Mouse (Mus musculus): ENCODE data around the gene Tmc8. TPM values are rescaled to one million over a fixed set of nuclear protein-coding genes. Genes with fewer than 3 reads are reported as not detected.
A peak's percentile ranks its signal among the peaks of the same experiment; 100 is the strongest.
"Not testable (repeated sequence)": the region's sequence is repeated elsewhere in the genome, so short reads cannot be mapped to it uniquely, and the experiment has no call there.

Tmc8 gene
- polyA plus RNA-seq, 1 experiment from 2014 or later, result 18.8 TPM

DNA sequence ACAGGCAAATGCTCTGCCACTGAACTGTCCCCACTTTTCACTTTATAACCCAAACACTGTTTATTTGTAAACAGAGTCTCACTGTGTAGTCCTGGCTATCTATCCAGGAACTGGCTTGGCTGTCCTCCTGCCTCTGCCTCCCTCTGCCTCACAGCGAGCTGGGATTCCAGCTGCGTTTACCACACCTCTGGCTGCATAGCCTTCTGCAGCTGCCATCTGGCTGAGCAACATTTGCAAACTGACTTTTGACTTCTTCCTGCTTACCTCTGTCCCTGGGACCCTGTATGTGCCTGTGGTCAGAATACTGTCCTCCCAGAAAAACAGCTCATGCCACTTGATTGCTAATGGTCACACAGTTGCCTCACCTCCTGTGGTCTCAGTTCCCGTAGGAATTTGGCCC, 45.5 kb downstream of the Tmc8 start:
- Histone ChIP-seq H3K9ac (ENCODE audit: low read depth, low read length) (no peak overlapping the region), H3K36me3 (ENCODE audit: control insufficient read depth, insufficient read depth, low read length) (peaks cover 14% of the 10 kb centered on the region), H3K4me3 (ENCODE audit: low read depth, low read length) (no peak overlapping the region; the same call in 1 of the 2 replicates), H3K4me1 (replicated peaks; ENCODE audit: control insufficient read depth, insufficient read depth, low read length) (peaks cover 71% of the 10 kb centered on the region), H3K4me2 (peak overlapping the region; percentile 98), H3K9me3 (ENCODE audit: control insufficient read depth, low read length) (no peaks in the 10 kb centered on the region), H3K27me3 (replicated peaks; ENCODE audit: control insufficient read depth, insufficient read depth, low read length) (no peaks in the 10 kb centered on the region), H3K27ac (ENCODE audit: low read depth, low read length) (no peak overlapping the region)
- ATAC-seq (replicated peaks; ENCODE audit: low FRiP score), result no peak
- 52% methylated on average over 3 of the region's 3 CpGs for WGBS
- no peak for DNase-seq (ENCODE audit: low spot score)

DNA sequence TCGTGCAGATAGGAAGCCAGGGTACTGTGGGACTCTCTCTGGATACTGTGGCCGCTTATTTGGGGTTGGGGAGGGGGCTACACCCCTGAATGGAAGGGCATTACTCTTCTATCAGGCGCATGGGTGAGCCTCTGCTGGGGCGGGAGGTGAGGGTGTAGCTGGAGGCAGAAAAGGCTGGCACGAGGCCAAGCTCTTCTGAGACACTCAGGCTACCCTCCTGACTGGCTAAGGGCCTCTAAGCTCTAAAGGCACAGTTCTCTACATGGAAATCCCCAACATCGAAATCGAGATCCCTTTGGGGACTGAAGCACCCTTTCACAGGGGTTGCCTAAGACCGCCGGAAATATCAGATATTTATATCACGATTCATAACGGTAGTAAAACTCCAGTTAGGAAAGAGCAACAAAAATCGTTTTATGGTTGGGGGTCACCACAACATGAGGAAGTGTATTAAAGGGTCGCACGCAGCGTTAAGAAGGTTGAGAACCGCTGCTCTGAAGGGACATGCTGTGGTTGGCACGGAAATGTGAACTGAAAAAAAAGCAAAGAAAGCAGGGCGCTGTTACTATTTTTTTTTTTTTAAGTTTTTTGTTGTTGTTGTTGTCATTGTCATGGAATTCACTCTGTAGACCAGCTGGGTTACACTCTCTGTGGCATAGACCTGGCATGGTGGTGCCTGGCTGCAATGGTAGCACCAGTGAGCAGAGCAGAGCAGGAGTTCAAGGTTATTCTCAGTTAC, 46.4 kb downstream of the Tmc8 start:
- Histone ChIP-seq H3K27ac (ENCODE audit: low read depth, low read length) (peak overlapping the region; percentile 87), H3K4me1 (replicated peaks; ENCODE audit: control insufficient read depth, insufficient read depth, low read length) (peaks cover 68% of the 10 kb centered on the region), H3K36me3 (ENCODE audit: control insufficient read depth, insufficient read depth, low read length) (peaks cover 4% of the 10 kb centered on the region), H3K9me3 (ENCODE audit: control insufficient read depth, low read length) (no peaks in the 10 kb centered on the region), H3K4me3 (ENCODE audit: low read depth, low read length) (no peak overlapping the region), H3K27me3 (replicated peaks; ENCODE audit: control insufficient read depth, insufficient read depth, low read length) (no peaks in the 10 kb centered on the region), H3K4me2 (peak overlapping the region; percentile 46), H3K9ac (ENCODE audit: low read depth, low read length) (no peak overlapping the region)
- ATAC-seq (replicated peaks; ENCODE audit: low FRiP score), result no peak
- no peak for DNase-seq (ENCODE audit: low spot score)
- WGBS, result 64% methylated on average over 18 of the region's 18 CpGs

- DNase-seq (ENCODE audit: low spot score), result peak; percentile 59
- H3K36me3 ChIP-seq (ENCODE audit: control insufficient read depth, insufficient read depth, low read length), result no peaks in the 10 kb centered on the region
- H3K9ac ChIP-seq (ENCODE audit: low read depth, low read length), result no peak overlapping the region
- H3K4me2 ChIP-seq, result peak overlapping the region; percentile 46
- H3K27me3 ChIP-seq (replicated peaks; ENCODE audit: control insufficient read depth, insufficient read depth, low read length), result no peaks in the 10 kb centered on the region
- H3K4me1 ChIP-seq (replicated peaks; ENCODE audit: control insufficient read depth, insufficient read depth, low read length), result peaks cover 64% of the 10 kb centered on the region
- peak; percentile 53 for ATAC-seq (replicated peaks; ENCODE audit: low FRiP score)
- H3K9me3 ChIP-seq (ENCODE audit: control insufficient read depth, low read length), result no peaks in the 10 kb centered on the region
- peak overlapping the region; percentile 87 for H3K27ac ChIP-seq (ENCODE audit: low read depth, low read length)
- 13% methylated on average over 9 of the region's 9 CpGs for WGBS
- no peak overlapping the region for H3K4me3 ChIP-seq (ENCODE audit: low read depth, low read length)
These were observed 47.2 kb downstream of the Tmc8 start for GRCm38 (mm10) chr11:117828888-117829604.

DNA sequence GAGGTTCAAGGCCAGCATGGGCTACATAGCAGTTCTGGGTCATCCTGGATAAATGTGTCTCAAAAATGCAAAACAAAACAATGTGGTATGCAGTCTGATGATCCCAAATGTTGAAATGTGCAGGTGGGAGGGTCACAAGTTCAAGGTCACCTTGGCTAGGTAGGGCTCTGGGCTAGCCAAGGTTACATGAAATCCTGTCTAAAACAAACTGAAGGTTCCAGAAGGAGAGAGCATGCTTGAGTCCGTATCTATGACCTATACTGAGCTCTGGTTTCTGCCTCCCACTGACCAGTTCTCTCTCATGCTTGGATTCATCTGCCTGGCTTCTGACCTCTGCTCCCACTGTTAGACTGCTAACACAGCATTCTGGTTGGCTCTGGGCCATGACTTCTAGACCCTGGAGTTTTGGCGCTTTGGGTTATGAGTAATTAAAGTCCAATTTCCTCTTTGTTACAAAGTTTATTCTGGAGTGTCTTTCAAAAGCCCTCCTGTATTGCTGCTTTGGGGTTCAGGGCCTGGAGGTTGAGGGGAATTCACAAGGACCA, 47.9 kb downstream of the Tmc8 start:
- H3K27me3 ChIP-seq (replicated peaks; ENCODE audit: control insufficient read depth, insufficient read depth, low read length), result no peaks in the 10 kb centered on the region
- WGBS, result 63% methylated on average over 2 of the region's 2 CpGs
- no peak overlapping the region for H3K4me3 ChIP-seq (ENCODE audit: low read depth, low read length)
- peak overlapping the region; percentile 18 for H3K4me2 ChIP-seq
- DNase-seq (ENCODE audit: low spot score) (no peak), ATAC-seq (replicated peaks; ENCODE audit: low FRiP score) (no peak)
- H3K4me1 ChIP-seq (replicated peaks; ENCODE audit: control insufficient read depth, insufficient read depth, low read length), result peaks cover 61% of the 10 kb centered on the region
- no peaks in the 10 kb centered on the region for H3K36me3 ChIP-seq (ENCODE audit: control insufficient read depth, insufficient read depth, low read length)
- peak overlapping the region; percentile 87 for H3K27ac ChIP-seq (ENCODE audit: low read depth, low read length)
- H3K9ac ChIP-seq (ENCODE audit: low read depth, low read length), result no peak overlapping the region
- H3K9me3 ChIP-seq (ENCODE audit: control insufficient read depth, low read length), result no peaks in the 10 kb centered on the region

GRCm38 (mm10) chr11:117830401-117830800, 48.5 kb downstream of the Tmc8 start:
- H3K9ac ChIP-seq (ENCODE audit: low read depth, low read length), result no peak overlapping the region

GRCm38 (mm10) chr11:117832086-117832969, 50.5 kb downstream of the Tmc8 start:
- peak; percentile 78 for ATAC-seq (replicated peaks; ENCODE audit: low FRiP score)

More at GRCm38 (mm10) chr11:117830401-117830800, 48.5 kb downstream of the Tmc8 start:
- no peak for DNase-seq (ENCODE audit: low spot score)
- Histone ChIP-seq H3K4me3 (ENCODE audit: low read depth, low read length) (no peak overlapping the region), H3K9me3 (ENCODE audit: control insufficient read depth, low read length) (no peaks in the 10 kb centered on the region), H3K27me3 (replicated peaks; ENCODE audit: control insufficient read depth, insufficient read depth, low read length) (no peaks in the 10 kb centered on the region), H3K4me2 (no peak overlapping the region), H3K4me1 (replicated peaks; ENCODE audit: control insufficient read depth, insufficient read depth, low read length) (peaks cover 63% of the 10 kb centered on the region), H3K27ac (ENCODE audit: low read depth, low read length) (peak overlapping the region; percentile 87; the same call in 1 of the 2 replicates), H3K36me3 (ENCODE audit: control insufficient read depth, insufficient read depth, low read length) (no peaks in the 10 kb centered on the region)
- 66% methylated on average over 9 of the region's 9 CpGs for WGBS
- ATAC-seq (replicated peaks; ENCODE audit: low FRiP score), result no peak

GRCm38 (mm10) chr11:117833509-117833908, 51.6 kb downstream of the Tmc8 start:
- peaks cover 55% of the 10 kb centered on the region for H3K4me1 ChIP-seq (replicated peaks; ENCODE audit: control insufficient read depth, insufficient read depth, low read length)
- H3K9ac ChIP-seq (ENCODE audit: low read depth, low read length); H3K27ac ChIP-seq (ENCODE audit: low read depth, low read length); ATAC-seq (replicated peaks; ENCODE audit: low FRiP score); H3K36me3 ChIP-seq (ENCODE audit: control insufficient read depth, insufficient read depth, low read length); H3K9me3 ChIP-seq (ENCODE audit: control insufficient read depth, low read length); DNase-seq (ENCODE audit: low spot score); H3K4me2 ChIP-seq; H3K4me3 ChIP-seq (ENCODE audit: low read depth, low read length); H3K27me3 ChIP-seq (replicated peaks; ENCODE audit: control insufficient read depth, insufficient read depth, low read length): not testable (repeated sequence)
- WGBS, result 86% methylated on average over 4 of the region's 6 CpGs

More at GRCm38 (mm10) chr11:117832086-117832969, 50.5 kb downstream of the Tmc8 start:
- H3K4me3 ChIP-seq (ENCODE audit: low read depth, low read length), result peak overlapping the region; percentile 42
- no peaks in the 10 kb centered on the region for H3K36me3 ChIP-seq (ENCODE audit: control insufficient read depth, insufficient read depth, low read length)
- peaks cover 58% of the 10 kb centered on the region for H3K4me1 ChIP-seq (replicated peaks; ENCODE audit: control insufficient read depth, insufficient read depth, low read length)
- H3K4me2 ChIP-seq, result peak overlapping the region; percentile 67
- peak overlapping the region; percentile 44 for H3K9ac ChIP-seq (ENCODE audit: low read depth, low read length)
- H3K9me3 ChIP-seq (ENCODE audit: control insufficient read depth, low read length), result no peaks in the 10 kb centered on the region
- no peaks in the 10 kb centered on the region for H3K27me3 ChIP-seq (replicated peaks; ENCODE audit: control insufficient read depth, insufficient read depth, low read length)
- WGBS, result 14% methylated on average over 28 of the region's 28 CpGs
- H3K27ac ChIP-seq (ENCODE audit: low read depth, low read length), result peak overlapping the region; percentile 35; the same call in 1 of the 2 replicates
- peak; percentile 88 for DNase-seq (ENCODE audit: low spot score)

- no peaks in the 10 kb centered on the region for H3K36me3 ChIP-seq (ENCODE audit: control insufficient read depth, insufficient read depth, low read length)
- no peak overlapping the region for H3K27ac ChIP-seq (ENCODE audit: low read depth, low read length)
- no peaks in the 10 kb centered on the region for H3K9me3 ChIP-seq (ENCODE audit: control insufficient read depth, low read length)
- WGBS, result 81% methylated on average over 8 of the region's 8 CpGs
- peaks cover 54% of the 10 kb centered on the region for H3K4me1 ChIP-seq (replicated peaks; ENCODE audit: control insufficient read depth, insufficient read depth, low read length)
- no peak overlapping the region for H3K4me3 ChIP-seq (ENCODE audit: low read depth, low read length)
- no peak overlapping the region for H3K9ac ChIP-seq (ENCODE audit: low read depth, low read length)
- no peak for ATAC-seq (replicated peaks; ENCODE audit: low FRiP score)
- no peak for DNase-seq (ENCODE audit: low spot score)
- H3K27me3 ChIP-seq (replicated peaks; ENCODE audit: control insufficient read depth, insufficient read depth, low read length), result no peaks in the 10 kb centered on the region
- no peak overlapping the region for H3K4me2 ChIP-seq
These were observed 52.2 kb downstream of the Tmc8 start for GRCm38 (mm10) chr11:117834086-117834485.
